Mouse (Mus musculus) hindbrain, embryonic 14.5 days (tissue): ENCODE measurements around the gene Thy1. TPM values are rescaled to one million over a fixed set of nuclear protein-coding genes. Genes with fewer than 3 reads are reported as not detected.
A peak's percentile ranks its signal among the peaks of the same experiment; 100 is the strongest.

Experiments
- ATAC-seq: fragments of 200-750 bp; cut with Nextera tagmentation; 2 replicates; pipeline ENCODE4 v1.8.0; 2017; ENCODE audit warnings: moderate number of reproducible peaks, mild to moderate bottlenecking, moderate TSS enrichment, moderate library complexity; ENCODE audit not compliant: low FRiP score
- DNase-seq: peaks from one replicate; pipeline ENCODE4 v3.0.0-alpha.2; 2015; ENCODE audit warnings: low spot score
- H3K27ac ChIP-seq: fragments of 300-500 bp; sonication (generic); 2 replicates; pipeline ENCODE4 v1.5.1; 2014; ENCODE audit warnings: mild to moderate bottlenecking, moderate library complexity
- H3K27me3 ChIP-seq: fragments of 300-500 bp; sonication (generic); 2 replicates; pipeline ENCODE4 v1.6.1; 2014; ENCODE audit warnings: mild to moderate bottlenecking, low read length, mixed read lengths; ENCODE audit not compliant: control insufficient read depth, insufficient read depth
- H3K36me3 ChIP-seq: fragments of 300-500 bp; sonication (generic); replicated peaks from 2 replicates; pipeline ENCODE4 v1.6.1; 2014; ENCODE audit not compliant: control insufficient read depth, insufficient read depth
- H3K4me1 ChIP-seq: fragments of 300-500 bp; sonication (generic); replicated peaks from 2 replicates; pipeline ENCODE4 v1.6.1; 2014; ENCODE audit warnings: antibody characterized with exemption, low read length, mixed read lengths; ENCODE audit not compliant: control insufficient read depth, insufficient read depth
- H3K4me2 ChIP-seq: fragments of 300-500 bp; sonication (generic); replicated peaks from 2 replicates; pipeline ENCODE4 v1.6.1; 2014; ENCODE audit warnings: mild to moderate bottlenecking, moderate library complexity
- H3K4me3 ChIP-seq: fragments of 300-500 bp; sonication (generic); replicated peaks from 2 replicates; pipeline ENCODE4 v1.5.1; 2014; ENCODE audit warnings: mild to moderate bottlenecking, low read length
- H3K9ac ChIP-seq: fragments of 300-500 bp; sonication (generic); 2 replicates; pipeline ENCODE4 v1.6.1; 2014
- H3K9me3 ChIP-seq: fragments of 300-500 bp; sonication (generic); 2 replicates; pipeline ENCODE4 v1.6.1; 2016; ENCODE audit warnings: low read length; ENCODE audit not compliant: control insufficient read depth
- WGBS: fragments of 180-500 bp; shearing (Covaris S2); extraction: QIAGEN DNeasy Blood & Tissue Kit; methylation state at CpG from one replicate; pipeline ENCODE4 v1.1.7; 2014; 5-methylcytosine and 5-hydroxymethylcytosine counted together
- polyA plus RNA-seq: library from polyadenylated mRNA; unstranded; fragments of >200 nt; fragmentation: Nextera tagmentation; extraction: Ambion mirVana; gene quantifications from 2 replicates; pipeline ENCODE4 v1.2.1, GENCODE M21; 2014

The Thy1 gene
- polyA plus RNA-seq, 1 experiment from 2014 or later = 6.2 TPM

DNA sequence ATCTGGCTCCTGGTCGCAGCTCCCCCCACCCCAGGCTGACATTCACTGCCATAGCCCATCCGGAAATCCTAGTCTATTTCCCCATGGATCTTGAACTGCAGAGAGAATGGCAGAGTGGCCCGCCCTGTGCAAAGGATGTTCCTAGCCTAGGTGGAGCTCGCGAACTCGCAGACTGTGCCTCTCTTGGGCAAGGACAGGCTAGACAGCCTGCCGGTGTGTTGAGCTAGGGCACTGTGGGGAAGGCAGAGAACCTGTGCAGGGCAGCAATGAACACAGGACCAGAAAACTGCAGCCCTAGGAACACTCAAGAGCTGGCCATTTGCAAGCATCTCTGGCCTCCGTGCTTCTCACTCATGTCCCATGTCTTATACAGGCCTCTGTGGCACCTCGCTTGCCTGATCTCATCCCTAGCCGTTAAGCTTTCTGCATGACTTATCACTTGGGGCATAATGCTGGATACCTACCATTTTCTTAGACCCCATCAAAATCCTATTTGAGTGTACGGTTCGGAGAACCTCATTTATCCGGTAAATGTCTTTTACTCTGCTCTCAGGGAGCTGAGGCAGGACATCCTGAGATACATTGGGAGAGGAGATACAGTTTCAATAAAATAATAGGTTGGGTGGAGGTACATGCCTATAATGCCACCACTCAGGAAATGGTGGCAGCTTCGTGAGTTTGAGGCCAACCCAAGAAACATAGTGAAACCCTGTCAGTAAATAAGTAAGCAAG, 1.4 kb downstream of the Thy1 start:
- DNase-seq (no peak), ATAC-seq (no peak)
- Histone ChIP-seq H3K9me3 (no peaks in the 10 kb centered on the region), H3K4me3 (peak overlapping the region; percentile 31; the same call in 1 of the 2 replicates), H3K4me1 (peaks cover 12% of the 10 kb centered on the region; the same call in 1 of the 2 replicates), H3K27me3 (peaks cover 33% of the 10 kb centered on the region), H3K9ac (no peak overlapping the region), H3K27ac (no peak overlapping the region), H3K4me2 (peak overlapping the region; percentile 63), H3K36me3 (no peaks in the 10 kb centered on the region)
- 41% methylated on average over 14 of the region's 14 CpGs for WGBS

DNA sequence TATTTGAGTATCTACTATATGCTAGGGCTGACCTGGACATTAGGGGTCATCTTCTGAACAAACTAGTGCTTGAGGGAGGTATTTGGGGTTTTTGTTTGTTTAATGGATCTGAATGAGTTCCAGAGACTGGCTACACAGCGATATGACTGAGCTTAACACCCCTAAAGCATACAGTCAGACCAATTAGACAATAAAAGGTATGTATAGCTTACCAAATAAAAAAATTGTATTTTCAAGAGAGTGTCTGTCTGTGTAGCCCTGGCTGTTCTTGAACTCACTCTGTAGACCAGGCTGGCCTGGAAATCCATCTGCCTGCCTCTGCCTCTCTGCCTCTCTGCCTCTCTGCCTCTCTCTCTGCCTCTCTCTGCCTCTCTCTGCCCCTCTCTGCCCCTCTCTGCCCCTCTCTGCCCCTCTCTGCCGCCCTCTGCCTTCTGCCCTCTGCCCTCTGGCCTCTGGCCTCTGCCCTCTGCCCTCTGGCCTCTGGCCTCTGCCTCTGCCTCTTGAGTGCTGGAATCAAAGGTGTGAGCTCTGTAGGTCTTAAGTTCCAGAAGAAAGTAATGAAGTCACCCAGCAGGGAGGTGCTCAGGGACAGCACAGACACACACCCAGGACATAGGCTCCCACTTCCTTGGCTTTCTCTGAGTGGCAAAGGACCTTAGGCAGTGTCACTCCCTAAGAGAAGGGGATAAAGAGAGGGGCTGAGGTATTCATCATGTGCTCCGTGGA, 2.1 kb downstream of the Thy1 start:
- 71% methylated on average over 3 of the region's 3 CpGs for WGBS
- peaks cover 33% of the 10 kb centered on the region for H3K27me3 ChIP-seq
- H3K4me1 ChIP-seq = peaks cover 12% of the 10 kb centered on the region; the same call in 1 of the 2 replicates
- no peak overlapping the region for H3K4me3 ChIP-seq
- no peaks in the 10 kb centered on the region for H3K9me3 ChIP-seq
- DNase-seq (no peak), ATAC-seq (no peak)
- H3K4me2 ChIP-seq = no peak overlapping the region
- H3K36me3 ChIP-seq = no peaks in the 10 kb centered on the region
- no peak overlapping the region for H3K9ac ChIP-seq
- no peak overlapping the region for H3K27ac ChIP-seq

DNA sequence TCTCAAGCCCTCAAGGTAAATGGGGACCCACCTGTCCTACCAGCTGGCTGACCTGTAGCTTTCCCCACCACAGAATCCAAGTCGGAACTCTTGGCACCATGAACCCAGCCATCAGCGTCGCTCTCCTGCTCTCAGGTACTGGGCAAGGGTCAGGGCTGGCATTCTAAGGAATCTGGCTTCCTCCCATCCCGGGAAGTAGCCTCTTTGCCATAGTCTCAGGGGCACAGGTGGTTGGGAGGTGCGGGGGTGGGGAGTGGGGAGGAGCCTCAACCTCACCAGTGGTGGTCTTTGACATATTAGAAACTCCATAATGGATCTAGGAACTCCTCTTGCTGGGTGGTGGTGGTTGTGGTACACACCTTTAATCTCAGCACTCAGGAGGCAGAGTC, 2.7 kb downstream of the Thy1 start:
- Histone ChIP-seq H3K4me3 (no peak overlapping the region), H3K4me2 (no peak overlapping the region), H3K9ac (no peak overlapping the region), H3K4me1 (peaks cover 12% of the 10 kb centered on the region; the same call in 1 of the 2 replicates), H3K27me3 (peaks cover 33% of the 10 kb centered on the region), H3K36me3 (no peaks in the 10 kb centered on the region), H3K9me3 (no peaks in the 10 kb centered on the region), H3K27ac (no peak overlapping the region)
- 87% methylated on average over 5 of the region's 5 CpGs for WGBS
- DNase-seq (no peak), ATAC-seq (no peak)

DNA sequence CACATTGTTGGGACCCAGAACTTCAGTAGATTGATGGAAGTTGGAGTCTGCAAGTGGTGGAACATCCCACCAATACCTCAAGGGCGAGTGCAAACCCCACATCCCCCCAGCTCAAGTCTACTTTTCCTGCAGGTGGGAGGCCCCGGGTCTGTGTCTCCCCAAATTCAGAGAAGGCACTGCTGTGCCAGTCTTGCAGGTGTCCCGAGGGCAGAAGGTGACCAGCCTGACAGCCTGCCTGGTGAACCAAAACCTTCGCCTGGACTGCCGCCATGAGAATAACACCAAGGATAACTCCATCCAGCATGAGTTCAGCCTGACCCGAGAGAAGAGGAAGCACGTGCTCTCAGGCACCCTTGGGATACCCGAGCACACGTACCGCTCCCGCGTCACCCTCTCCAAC, 3.2 kb downstream of the Thy1 start:
- no peaks in the 10 kb centered on the region for H3K36me3 ChIP-seq
- DNase-seq = no peak
- no peak overlapping the region for H3K4me2 ChIP-seq
- WGBS = 90% methylated on average over 12 of the region's 12 CpGs
- no peak overlapping the region for H3K4me3 ChIP-seq
- no peak overlapping the region for H3K9ac ChIP-seq
- no peak overlapping the region for H3K27ac ChIP-seq
- no peaks in the 10 kb centered on the region for H3K9me3 ChIP-seq
- peaks cover 12% of the 10 kb centered on the region; the same call in 1 of the 2 replicates for H3K4me1 ChIP-seq
- no peak for ATAC-seq
- H3K27me3 ChIP-seq = peaks cover 33% of the 10 kb centered on the region

DNA sequence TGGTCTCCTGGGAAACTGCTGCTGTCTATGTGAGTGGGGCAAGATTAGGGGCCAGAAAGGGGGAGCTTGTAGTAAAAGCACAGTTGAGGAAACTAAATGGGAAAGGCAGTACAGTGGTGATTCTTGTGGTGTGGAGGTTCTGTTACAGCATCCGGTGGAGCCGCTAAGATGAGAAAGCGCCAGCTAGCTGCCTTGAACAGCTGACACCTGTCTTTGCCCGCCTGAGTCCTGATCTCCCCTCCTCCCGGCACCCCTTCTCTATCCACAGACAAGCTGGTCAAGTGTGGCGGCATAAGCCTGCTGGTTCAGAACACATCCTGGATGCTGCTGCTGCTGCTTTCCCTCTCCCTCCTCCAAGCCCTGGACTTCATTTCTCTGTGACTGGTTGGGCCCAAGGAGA, 3.9 kb downstream of the Thy1 start:
- 68% methylated on average over 6 of the region's 6 CpGs for WGBS
- H3K9ac ChIP-seq = no peak overlapping the region
- H3K4me3 ChIP-seq = no peak overlapping the region
- no peak overlapping the region for H3K4me2 ChIP-seq
- peaks cover 12% of the 10 kb centered on the region; the same call in 1 of the 2 replicates for H3K4me1 ChIP-seq
- H3K36me3 ChIP-seq = no peaks in the 10 kb centered on the region
- DNase-seq (no peak), ATAC-seq (no peak)
- no peaks in the 10 kb centered on the region for H3K9me3 ChIP-seq
- peaks cover 31% of the 10 kb centered on the region for H3K27me3 ChIP-seq
- H3K27ac ChIP-seq = no peak overlapping the region

DNA sequence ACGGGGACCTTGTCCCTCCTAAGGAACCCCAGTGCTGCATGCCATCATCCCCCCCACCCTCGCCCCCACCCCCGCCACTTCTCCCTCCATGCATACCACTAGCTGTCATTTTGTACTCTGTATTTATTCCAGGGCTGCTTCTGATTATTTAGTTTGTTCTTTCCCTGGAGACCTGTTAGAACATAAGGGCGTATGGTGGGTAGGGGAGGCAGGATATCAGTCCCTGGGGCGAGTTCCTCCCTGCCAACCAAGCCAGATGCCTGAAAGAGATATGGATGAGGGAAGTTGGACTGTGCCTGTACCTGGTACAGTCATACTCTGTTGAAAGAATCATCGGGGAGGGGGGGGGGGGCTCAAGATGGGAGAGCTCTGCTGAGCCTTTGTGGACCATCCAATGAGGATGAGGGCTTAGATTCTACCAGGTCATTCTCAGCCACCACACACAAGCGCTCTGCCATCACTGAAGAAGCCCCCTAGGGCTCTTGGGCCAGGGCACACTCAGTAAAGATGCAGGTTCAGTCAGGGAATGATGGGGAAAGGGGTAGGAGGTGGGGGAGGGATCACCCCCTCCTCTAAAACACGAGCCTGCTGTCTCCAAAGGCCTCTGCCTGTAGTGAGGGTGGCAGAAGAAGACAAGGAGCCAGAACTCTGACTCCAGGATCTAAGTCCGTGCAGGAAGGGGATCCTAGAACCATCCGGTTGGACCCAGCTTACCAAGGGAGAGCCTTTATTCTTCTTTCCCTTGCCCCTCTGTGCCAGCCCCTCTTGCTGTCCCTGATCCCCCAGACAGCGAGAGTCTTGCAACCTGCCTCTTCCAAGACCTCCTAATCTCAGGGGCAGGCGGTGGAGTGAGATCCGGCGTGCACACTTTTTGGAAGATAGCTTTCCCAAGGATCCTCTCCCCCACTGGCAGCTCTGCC, 4.6 kb downstream of the Thy1 start:
- H3K4me2 ChIP-seq = no peak overlapping the region
- H3K4me1 ChIP-seq = peaks cover 10% of the 10 kb centered on the region; the same call in 1 of the 2 replicates
- H3K9ac ChIP-seq = no peak overlapping the region
- H3K9me3 ChIP-seq = no peaks in the 10 kb centered on the region
- ATAC-seq (no peak), DNase-seq (no peak)
- peaks cover 28% of the 10 kb centered on the region for H3K27me3 ChIP-seq
- no peak overlapping the region for H3K27ac ChIP-seq
- 79% methylated on average over 14 of the region's 14 CpGs for whole genome bisulfite sequencing
- H3K36me3 ChIP-seq = no peaks in the 10 kb centered on the region
- H3K4me3 ChIP-seq = no peak overlapping the region

DNA sequence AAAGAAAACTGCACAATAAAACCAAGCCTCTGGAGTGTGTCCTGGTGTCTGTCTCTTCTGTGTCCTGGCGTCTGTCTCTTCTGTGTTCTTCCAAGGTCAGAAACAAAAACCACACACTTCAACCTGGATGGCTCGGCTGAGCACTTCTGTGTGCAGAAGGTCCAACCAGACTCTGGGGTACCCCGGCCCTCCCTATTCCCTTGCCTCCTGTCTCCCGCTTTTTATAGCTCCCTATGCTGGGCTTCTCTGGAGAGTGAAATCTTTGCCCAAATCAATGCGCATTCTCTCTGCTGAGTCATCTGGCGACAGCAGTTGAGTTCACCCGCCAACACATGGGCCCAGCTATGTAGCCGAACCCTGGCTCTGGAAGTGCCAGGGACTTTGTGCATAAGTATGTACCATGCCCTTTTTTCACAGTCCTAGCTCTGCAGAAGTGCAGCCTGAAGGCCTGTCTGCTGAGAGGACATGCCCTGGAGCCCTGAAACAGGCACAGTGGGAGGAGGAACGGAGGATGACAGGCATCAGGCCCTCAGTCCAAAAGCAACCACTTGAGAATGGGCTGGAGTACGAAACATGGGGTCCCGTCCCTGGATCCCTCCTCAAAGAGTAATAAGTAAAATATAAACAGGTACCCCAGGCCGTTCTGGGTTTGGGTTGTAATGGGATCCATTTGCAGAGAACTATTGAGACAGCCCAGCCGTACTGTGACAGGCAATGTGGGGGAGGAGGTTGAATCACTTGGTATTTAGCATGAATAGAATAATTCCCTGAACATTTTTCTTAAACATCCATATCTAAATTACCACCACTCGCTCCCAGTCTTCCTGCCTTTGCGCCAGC, 5.6 kb downstream of the Thy1 start:
- ATAC-seq (no peak), DNase-seq (no peak)
- H3K36me3 ChIP-seq = no peaks in the 10 kb centered on the region
- peaks cover under 1% of the 10 kb centered on the region; the same call in 1 of the 2 replicates for H3K4me1 ChIP-seq
- no peaks in the 10 kb centered on the region for H3K9me3 ChIP-seq
- no peak overlapping the region for H3K4me3 ChIP-seq
- H3K4me2 ChIP-seq = no peak overlapping the region
- H3K9ac ChIP-seq = no peak overlapping the region
- no peak overlapping the region for H3K27ac ChIP-seq
- WGBS = 84% methylated on average over 15 of the region's 15 CpGs
- H3K27me3 ChIP-seq = peaks cover 22% of the 10 kb centered on the region

DNA sequence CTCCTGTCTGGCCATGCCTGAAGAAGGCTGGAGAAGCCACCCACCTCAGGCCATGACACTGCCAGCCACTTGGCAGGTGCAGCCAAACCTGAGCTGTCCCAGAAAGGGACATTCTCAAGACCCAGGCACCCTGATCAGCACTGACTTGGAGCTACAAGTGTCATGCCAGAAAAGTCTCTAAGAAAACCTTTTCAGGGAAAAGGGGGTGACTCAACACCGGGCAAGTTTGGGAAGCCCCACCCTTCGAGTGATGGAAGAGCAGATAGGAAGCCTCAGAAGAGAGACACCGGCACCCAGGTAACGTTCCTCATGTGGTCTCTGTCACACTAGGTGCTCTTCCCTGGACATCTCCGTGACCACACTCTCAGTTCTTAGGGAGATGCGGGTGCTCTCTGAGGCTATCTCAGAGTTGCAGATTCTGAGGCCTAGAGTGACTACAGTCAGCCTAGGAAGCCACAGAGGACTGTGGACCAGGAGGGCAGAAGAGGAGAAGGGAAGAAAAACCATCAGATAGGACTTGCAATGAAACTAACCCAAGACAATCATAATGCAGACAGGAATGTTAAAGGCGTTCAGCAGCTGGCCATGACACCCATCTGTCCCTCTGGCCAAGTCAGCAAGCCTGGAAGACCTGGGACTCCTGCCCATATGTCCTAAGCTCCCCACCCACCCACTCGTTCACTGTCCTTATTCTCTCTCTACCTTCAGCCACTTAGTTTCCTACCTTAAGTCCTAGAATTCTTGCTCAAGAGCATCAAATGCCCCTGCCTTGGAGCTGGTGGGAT, 6.4 kb downstream of the Thy1 start:
- Histone ChIP-seq H3K4me3 (no peak overlapping the region), H3K9ac (no peak overlapping the region), H3K9me3 (no peaks in the 10 kb centered on the region), H3K4me1 (no peaks in the 10 kb centered on the region), H3K27ac (no peak overlapping the region), H3K4me2 (no peak overlapping the region), H3K36me3 (no peaks in the 10 kb centered on the region), H3K27me3 (peaks cover 14% of the 10 kb centered on the region)
- no peak for DNase-seq
- no peak for ATAC-seq
- 92% methylated on average over 8 of the region's 8 CpGs for WGBS
